Mouse (Mus musculus) thymus, adult 2 months (tissue): ENCODE measurements around the gene Cdh4. TPM values are rescaled to one million over a fixed set of nuclear protein-coding genes. Genes with fewer than 3 reads are reported as not detected.

Source experiments
- DNase-seq: peaks from one replicate; pipeline ENCODE4 v3.0.0; 2021
- H3K27ac ChIP-seq: fragments of 200-500 bp; 2 replicates; pipeline ENCODE4 v1.5.1; 2012; ENCODE audit warnings: low read length, control low read depth; ENCODE audit not compliant: control insufficient read depth, insufficient read depth
- H3K27me3 ChIP-seq: fragments of 200-500 bp; 2 replicates; pipeline ENCODE4 v1.6.1; 2012; ENCODE audit warnings: mild to moderate bottlenecking, low read length, moderate library complexity, mixed read lengths; ENCODE audit not compliant: control insufficient read depth, insufficient read depth
- H3K36me3 ChIP-seq: fragments of 200-500 bp; 2 replicates; pipeline ENCODE4 v1.6.1; 2012; ENCODE audit warnings: mild to moderate bottlenecking, low read length, moderate library complexity; ENCODE audit not compliant: control insufficient read depth, insufficient read depth
- H3K4me1 ChIP-seq: fragments of 200-500 bp; replicated peaks from 2 replicates; pipeline ENCODE4 v1.6.1; 2012; ENCODE audit warnings: low read length; ENCODE audit not compliant: control insufficient read depth, insufficient read depth
- H3K4me3 ChIP-seq: fragments of 200-500 bp; 2 replicates; pipeline ENCODE4 v1.5.1; 2012; ENCODE audit warnings: mild to moderate bottlenecking, low read length, control low read depth, moderate library complexity; ENCODE audit not compliant: control insufficient read depth, insufficient read depth
- CTCF ChIP-seq: fragments of 200-500 bp; IDR thresholded peaks from 2 replicates; pipeline ENCODE4 v1.5.1; 2012; ENCODE audit warnings: mild to moderate bottlenecking, control low read depth, low read length, moderate library complexity, borderline replicate concordance; ENCODE audit not compliant: control insufficient read depth, poor library complexity, insufficient read depth; ENCODE audit errors: extremely low read depth
- POLR2A ChIP-seq: fragments of 200-500 bp; IDR thresholded peaks from 2 replicates; pipeline ENCODE4 v1.6.1; 2012; ENCODE audit warnings: mild to moderate bottlenecking, low read length, control low read depth, moderate library complexity; ENCODE audit not compliant: control insufficient read depth, poor library complexity, insufficient read depth; ENCODE audit errors: extremely low read depth
- WGBS: fragments of 180-500 bp; shearing (Covaris S2); methylation state at CpG from one replicate; pipeline ENCODE4 v1.1.7; 2018; 5-methylcytosine and 5-hydroxymethylcytosine counted together
- polyA plus RNA-seq: library from polyadenylated mRNA; depleted of rRNA; stranded (reverse); fragments of >200 nt; gene quantifications from 2 replicates; pipeline ENCODE4 v1.2.3, GENCODE M21; 2012

The Cdh4 gene
- polyA plus RNA-seq, 1 experiment, result 9.7 TPM

DNA sequence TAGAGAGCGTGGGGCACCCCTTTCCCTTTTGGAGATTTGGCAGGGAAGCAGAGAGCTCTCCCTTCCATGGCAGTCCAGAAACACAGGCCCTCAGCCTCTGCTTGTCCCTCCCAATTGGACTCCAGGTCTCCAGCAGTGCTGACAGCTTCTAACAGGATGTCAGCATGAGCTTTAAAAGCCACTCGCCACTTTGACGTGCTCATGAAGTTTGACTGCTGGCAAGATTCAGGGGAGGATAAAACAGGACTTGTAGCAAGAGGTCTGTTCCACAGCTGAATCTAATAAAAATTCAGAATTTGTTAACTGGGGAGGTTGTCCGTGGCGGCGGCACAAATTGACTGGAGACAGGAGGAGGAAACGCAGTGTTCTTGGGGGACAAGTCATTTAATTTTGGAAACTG, 358.8 kb downstream of the Cdh4 start:
- 93% methylated on average over 7 of the region's 7 CpGs for WGBS
- Histone ChIP-seq H3K27me3 (no peaks in the 10 kb centered on the region), H3K36me3 (no peaks in the 10 kb centered on the region), H3K4me1 (no peaks in the 10 kb centered on the region), H3K4me3 (no peak overlapping the region), H3K27ac (no peak overlapping the region)
- TF ChIP-seq POLR2A, result no peak
- TF ChIP-seq CTCF, result no peak
- DNase-seq, result no peak

DNA sequence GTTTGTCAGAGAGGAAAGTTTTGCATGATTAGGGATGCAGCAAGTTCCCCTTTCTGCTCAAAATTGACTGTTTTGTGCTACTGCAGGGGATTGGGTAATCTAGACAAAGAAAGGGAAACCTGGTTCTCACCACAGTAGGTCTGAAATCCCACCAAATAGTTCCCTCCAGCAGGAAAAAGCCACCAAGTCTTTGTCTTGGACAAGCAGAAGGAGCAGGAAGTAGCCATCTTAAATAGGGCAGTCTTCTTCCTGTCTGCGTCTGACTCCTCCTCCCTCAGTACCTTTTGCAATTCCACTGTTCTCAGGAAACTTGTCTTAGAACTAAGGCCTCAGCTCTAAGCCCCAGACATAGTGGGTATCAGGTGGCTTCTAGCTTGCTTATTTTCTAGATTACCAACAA, 360.2 kb downstream of the Cdh4 start:
- Histone ChIP-seq H3K27me3 (no peaks in the 10 kb centered on the region), H3K4me3 (no peak overlapping the region), H3K36me3 (no peaks in the 10 kb centered on the region), H3K4me1 (no peaks in the 10 kb centered on the region), H3K27ac (no peak overlapping the region)
- DNase-seq, result no peak
- no peak for TF ChIP-seq POLR2A
- TF ChIP-seq CTCF, result no peak
- 71% methylated on average over 1 of the region's 1 CpGs for WGBS

DNA sequence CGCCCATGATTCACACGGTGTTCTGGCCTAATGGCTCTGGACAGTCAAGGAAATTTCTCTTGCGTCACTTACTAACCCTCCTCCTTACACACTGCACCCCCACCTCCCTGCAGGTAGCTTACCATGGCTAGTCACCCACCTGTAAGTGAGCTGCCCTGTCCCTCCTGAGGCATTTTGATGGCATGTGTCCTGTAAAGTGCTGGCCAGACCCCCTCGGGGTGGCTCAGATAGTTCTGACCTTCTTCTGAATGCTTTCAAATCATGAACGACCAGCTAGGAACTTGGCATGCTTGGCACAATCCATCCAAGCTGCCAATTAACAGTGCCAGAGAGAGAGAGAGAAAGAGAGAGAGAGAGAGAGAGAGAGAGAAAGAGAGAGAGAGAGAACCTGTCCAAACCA, 368.9 kb downstream of the Cdh4 start:
- TF ChIP-seq CTCF (no peak), POLR2A (no peak)
- no peak overlapping the region for H3K4me3 ChIP-seq
- no peaks in the 10 kb centered on the region for H3K27me3 ChIP-seq
- 0 out of 2 replicates have a peak, but pooled peaks cover 2% of the 10 kb centered on the region for H3K4me1 ChIP-seq
- H3K36me3 ChIP-seq, result no peaks in the 10 kb centered on the region
- 92% methylated on average over 5 of the region's 5 CpGs for WGBS
- H3K27ac ChIP-seq, result no peak overlapping the region
- DNase-seq, result no peak

DNA sequence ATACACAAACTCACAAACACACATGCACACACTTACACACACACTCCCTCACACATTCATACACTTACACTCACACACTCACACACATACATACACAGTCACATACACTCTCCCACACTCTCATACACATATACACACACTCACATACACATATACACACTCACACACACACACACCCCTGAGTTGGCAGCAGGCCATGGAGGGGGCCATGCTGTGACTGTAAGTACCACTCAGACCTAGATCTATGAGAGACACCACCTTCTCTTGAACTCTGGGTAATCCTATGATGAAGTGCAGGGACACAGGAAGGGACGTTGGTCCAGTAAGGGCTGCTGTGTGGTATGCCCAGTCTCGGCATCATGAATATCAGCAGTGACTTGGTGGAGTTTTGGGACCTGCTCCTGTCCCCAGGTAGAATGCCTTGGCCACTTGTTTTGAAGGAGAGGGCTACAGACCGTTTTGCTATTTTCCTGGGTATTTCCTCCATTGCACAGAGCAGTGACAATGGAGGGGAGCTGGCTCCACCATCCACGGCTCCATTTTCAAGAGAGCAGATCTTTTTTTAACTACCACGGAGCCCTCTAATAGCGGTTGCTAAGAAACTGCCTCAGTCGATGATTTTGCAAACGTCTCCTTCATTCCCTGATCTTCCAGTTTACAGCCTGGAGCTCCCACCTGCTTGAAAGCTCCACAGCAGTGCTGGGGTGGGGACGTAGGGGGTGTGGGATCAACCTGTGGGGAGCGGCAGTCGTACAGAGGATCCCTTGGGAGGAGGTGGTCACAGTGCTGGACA, 371.0 kb downstream of the Cdh4 start:
- Histone ChIP-seq H3K4me1 (0 out of 2 replicates have a peak, but pooled peaks cover 2% of the 10 kb centered on the region), H3K27ac (no peak overlapping the region), H3K4me3 (no peak overlapping the region), H3K36me3 (no peaks in the 10 kb centered on the region), H3K27me3 (no peaks in the 10 kb centered on the region)
- WGBS, result 75% methylated on average over 11 of the region's 11 CpGs
- no peak for TF ChIP-seq CTCF
- TF ChIP-seq POLR2A, result no peak
- no peak for DNase-seq

DNA sequence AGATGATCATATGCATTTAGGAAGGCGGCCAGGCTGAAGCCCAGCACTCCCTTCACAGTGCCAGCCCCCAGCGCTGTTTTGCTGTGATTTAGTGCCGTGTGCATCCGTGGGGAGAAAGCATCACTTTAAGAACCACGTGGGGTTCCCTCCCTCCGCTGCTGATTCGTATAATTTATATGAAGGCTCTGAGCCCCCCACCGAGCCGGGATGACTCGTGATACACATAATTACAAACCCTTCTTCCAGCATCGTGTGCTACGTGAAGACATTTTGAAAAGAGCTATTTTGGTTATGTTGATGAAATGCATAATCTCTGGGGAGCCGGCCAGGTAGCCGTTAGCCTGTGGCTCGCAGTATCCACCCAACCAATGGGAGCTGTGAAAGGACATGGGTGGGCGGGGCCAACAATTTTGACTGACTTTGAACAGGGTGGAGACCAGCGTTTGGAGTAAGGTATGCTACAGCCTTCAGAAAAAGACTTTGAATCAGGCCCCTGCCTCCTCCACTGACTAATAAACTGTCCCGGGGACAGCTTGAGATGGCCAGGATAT, 382.6 kb downstream of the Cdh4 start:
- no peak overlapping the region for H3K4me3 ChIP-seq
- no peaks in the 10 kb centered on the region for H3K27me3 ChIP-seq
- no peak for TF ChIP-seq CTCF
- TF ChIP-seq POLR2A, result no peak
- WGBS, result 51% methylated on average over 18 of the region's 18 CpGs
- no peak overlapping the region for H3K27ac ChIP-seq
- no peak for DNase-seq
- no peaks in the 10 kb centered on the region for H3K4me1 ChIP-seq
- no peaks in the 10 kb centered on the region for H3K36me3 ChIP-seq

DNA sequence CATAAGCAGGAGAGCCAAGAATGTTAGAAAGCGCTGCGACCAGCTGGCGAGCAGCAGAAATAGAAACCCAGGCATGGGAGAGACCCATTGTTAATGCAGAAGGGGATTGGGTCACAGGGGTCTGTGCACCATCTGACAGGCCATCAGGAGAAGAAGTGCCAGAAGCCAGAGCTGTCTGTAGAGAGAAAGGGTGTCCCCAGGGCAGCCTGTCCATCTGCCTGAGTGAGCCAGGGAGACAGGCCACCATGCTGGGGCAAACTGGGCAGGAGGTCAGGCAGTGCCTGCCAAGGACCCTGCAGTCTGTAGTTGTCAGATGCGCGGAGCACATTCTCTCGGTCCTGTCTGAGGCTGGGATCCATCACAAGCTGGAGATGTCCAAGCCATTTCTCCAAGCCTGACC, 386.7 kb downstream of the Cdh4 start:
- no peak for TF ChIP-seq POLR2A
- no peak for TF ChIP-seq CTCF
- Histone ChIP-seq H3K4me1 (no peaks in the 10 kb centered on the region), H3K4me3 (no peak overlapping the region), H3K27me3 (no peaks in the 10 kb centered on the region), H3K36me3 (no peaks in the 10 kb centered on the region), H3K27ac (no peak overlapping the region)
- DNase-seq, result no peak
- 95% methylated on average over 6 of the region's 6 CpGs for WGBS
